Mouse (Mus musculus) liver, embryonic 12.5 days (tissue): ENCODE results near the gene Nkg7. TPM values are rescaled to one million over a fixed set of nuclear protein-coding genes. Genes with fewer than 3 reads are reported as not detected.

Experiments
- ATAC-seq: fragments of 200-750 bp; cut with Nextera tagmentation; 2 replicates; pipeline ENCODE4 v1.8.0; 2017; ENCODE audit warnings: moderate number of reproducible peaks, mild to moderate bottlenecking, moderate library complexity
- H3K27ac ChIP-seq: fragments of 300-500 bp; sonication (generic); 2 replicates; pipeline ENCODE4 v1.5.1; 2016; ENCODE audit warnings: mild to moderate bottlenecking
- H3K27me3 ChIP-seq: fragments of 300-500 bp; sonication (generic); replicated peaks from 2 replicates; pipeline ENCODE4 v1.6.1; 2016; ENCODE audit warnings: mild to moderate bottlenecking, moderate library complexity
- H3K36me3 ChIP-seq: fragments of 300-500 bp; sonication (generic); 2 replicates; pipeline ENCODE4 v1.6.1; 2016; ENCODE audit warnings: mild to moderate bottlenecking, moderate library complexity
- H3K4me1 ChIP-seq: fragments of 300-500 bp; sonication (generic); 2 replicates; pipeline ENCODE4 v1.6.1; 2016
- H3K4me2 ChIP-seq: fragments of 300-500 bp; sonication (generic); 2 replicates; pipeline ENCODE4 v1.6.1; 2016; ENCODE audit warnings: mild to moderate bottlenecking, moderate library complexity
- H3K4me3 ChIP-seq: fragments of 300-500 bp; sonication (generic); 2 replicates; pipeline ENCODE4 v1.5.1; 2016; ENCODE audit warnings: mild to moderate bottlenecking, moderate library complexity
- H3K9ac ChIP-seq: fragments of 300-500 bp; sonication (generic); 2 replicates; pipeline ENCODE4 v1.6.1; 2016; ENCODE audit warnings: mild to moderate bottlenecking, moderate library complexity
- H3K9me3 ChIP-seq: fragments of 300-500 bp; sonication (generic); replicated peaks from 2 replicates; pipeline ENCODE4 v1.6.1; 2016; ENCODE audit warnings: mild to moderate bottlenecking, moderate library complexity
- WGBS: fragments of 180-500 bp; shearing (Covaris S2); methylation state at CpG from one replicate; pipeline ENCODE4 v1.1.7; 2016; ENCODE audit not compliant: insufficient replicate concordance; 5-methylcytosine and 5-hydroxymethylcytosine counted together
- polyA plus RNA-seq: library from polyadenylated mRNA; unstranded; fragments of >200 nt; fragmentation: Nextera tagmentation; extraction: Ambion mirVana; gene quantifications from 2 replicates; pipeline ENCODE4 v1.2.1, GENCODE M21; 2016

The Nkg7 gene
- polyA plus RNA-seq, 1 experiment from 2014 or later = 4.4 TPM

GRCm38 (mm10) chr7:43449811-43450210 lies 12.9 kb downstream of the Nkg7 start:
- H3K27ac ChIP-seq = no peak overlapping the region
- WGBS = 92% methylated on average over 2 of the region's 2 CpGs

GRCm38 (mm10) chr7:43451726-43452125 lies 14.9 kb downstream of the Nkg7 start:
- H3K4me2 ChIP-seq = no peak overlapping the region
- H3K9ac ChIP-seq = no peak overlapping the region
- 79% methylated on average over 11 of the region's 11 CpGs for WGBS
- ATAC-seq = no peak
- H3K4me1 ChIP-seq = peaks cover 43% of the 10 kb centered on the region
- no peak overlapping the region for H3K27ac ChIP-seq
- no peaks in the 10 kb centered on the region for H3K9me3 ChIP-seq
- H3K4me3 ChIP-seq = no peak overlapping the region
- no peaks in the 10 kb centered on the region for H3K27me3 ChIP-seq
- H3K36me3 ChIP-seq = peaks cover 64% of the 10 kb centered on the region

More at GRCm38 (mm10) chr7:43449811-43450210, 12.9 kb downstream of the Nkg7 start:
- Histone ChIP-seq H3K36me3 (peaks cover 45% of the 10 kb centered on the region), H3K27me3 (no peaks in the 10 kb centered on the region), H3K9ac (no peak overlapping the region), H3K4me2 (no peak overlapping the region), H3K9me3 (no peaks in the 10 kb centered on the region), H3K4me3 (no peak overlapping the region), H3K4me1 (peaks cover 59% of the 10 kb centered on the region)
- ATAC-seq = no peak

DNA sequence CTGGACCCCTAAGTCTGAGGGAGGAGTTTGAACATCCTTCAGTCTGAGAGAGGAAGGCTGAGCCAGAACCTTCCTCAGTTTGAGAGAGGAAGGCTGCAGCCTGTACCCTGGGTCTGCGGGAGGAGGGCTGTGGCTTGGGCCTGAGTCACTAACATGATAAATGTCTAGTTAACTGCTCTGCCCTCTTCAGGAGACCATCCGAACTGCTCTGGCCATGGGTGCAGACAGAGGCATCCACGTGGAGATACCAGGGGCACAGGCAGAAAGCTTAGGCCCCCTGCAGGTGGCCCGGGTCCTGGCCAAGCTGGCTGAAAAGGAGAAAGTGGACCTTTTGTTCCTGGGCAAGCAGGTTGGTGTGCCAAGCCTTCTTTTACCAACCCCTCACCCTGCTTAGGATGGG lies 15.7 kb downstream of the Nkg7 start:
- no peak overlapping the region for H3K4me3 ChIP-seq
- H3K36me3 ChIP-seq = peaks cover 73% of the 10 kb centered on the region
- no peaks in the 10 kb centered on the region for H3K27me3 ChIP-seq
- H3K9ac ChIP-seq = no peak overlapping the region
- no peak overlapping the region for H3K4me2 ChIP-seq
- peaks cover 35% of the 10 kb centered on the region for H3K4me1 ChIP-seq
- peak; percentile 55 for ATAC-seq
- no peak overlapping the region for H3K27ac ChIP-seq
- H3K9me3 ChIP-seq = no peaks in the 10 kb centered on the region
- WGBS = 38% methylated on average over 4 of the region's 4 CpGs

GRCm38 (mm10) chr7:43453599-43454355 lies 16.9 kb downstream of the Nkg7 start:
- H3K36me3 ChIP-seq = peaks cover 78% of the 10 kb centered on the region
- WGBS = 77% methylated on average over 14 of the region's 14 CpGs
- no peak for ATAC-seq

DNA sequence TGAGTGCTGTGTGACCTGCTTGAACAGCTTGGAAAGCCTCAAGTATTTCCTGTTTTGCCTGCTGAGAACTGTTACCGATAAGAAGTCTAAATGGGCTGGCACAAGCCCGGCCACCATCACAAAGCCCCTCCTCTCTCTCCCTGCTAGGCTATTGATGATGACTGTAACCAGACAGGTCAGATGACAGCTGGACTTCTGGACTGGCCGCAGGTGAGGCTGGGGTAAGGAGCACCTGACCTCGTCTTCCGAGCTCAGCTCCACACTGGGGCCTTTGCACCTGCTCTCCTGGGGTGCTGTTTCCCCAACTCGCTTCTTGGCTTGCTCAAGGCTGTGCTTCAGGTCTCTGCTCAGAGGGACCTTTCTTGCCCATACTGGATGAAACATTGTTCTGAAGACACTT lies 17.5 kb downstream of the Nkg7 start:
- Histone ChIP-seq H3K4me3 (no peak overlapping the region), H3K4me1 (peaks cover 17% of the 10 kb centered on the region), H3K27me3 (no peaks in the 10 kb centered on the region), H3K4me2 (no peak overlapping the region), H3K9ac (no peak overlapping the region), H3K36me3 (peaks cover 77% of the 10 kb centered on the region), H3K27ac (no peak overlapping the region), H3K9me3 (no peaks in the 10 kb centered on the region)
- ATAC-seq = no peak
- WGBS = 68% methylated on average over 6 of the region's 6 CpGs

More at GRCm38 (mm10) chr7:43453599-43454355, 16.9 kb downstream of the Nkg7 start:
- H3K27me3 ChIP-seq = no peaks in the 10 kb centered on the region
- no peaks in the 10 kb centered on the region for H3K9me3 ChIP-seq
- no peak overlapping the region for H3K9ac ChIP-seq
- no peak overlapping the region for H3K27ac ChIP-seq
- peaks cover 23% of the 10 kb centered on the region for H3K4me1 ChIP-seq
- no peak overlapping the region for H3K4me2 ChIP-seq
- H3K4me3 ChIP-seq = no peak overlapping the region

GRCm38 (mm10) chr7:43462851-43463250 lies 26.0 kb downstream of the Nkg7 start, which contains the start of gene Vsig10l:
Vsig10l (plus strand) TSS chr7:43463151.
- H3K27ac ChIP-seq = no peak within 1 kb of the TSS
- no peak within 1 kb of the TSS for H3K9ac ChIP-seq
- peaks cover 3% of the 10 kb centered on the region for H3K36me3 ChIP-seq
- no peak for ATAC-seq
- peaks cover 24% of the 10 kb centered on the region for H3K27me3 ChIP-seq
- peaks cover 22% of the 10 kb centered on the region for H3K4me1 ChIP-seq
- no peaks in the 10 kb centered on the region for H3K9me3 ChIP-seq
- 60% methylated on average over 4 of the region's 4 CpGs for WGBS
- no peak within 1 kb of the TSS for H3K4me2 ChIP-seq
- H3K4me3 ChIP-seq = no peak within 1 kb of the TSS

GRCm38 (mm10) chr7:43463976-43464375 lies 27.1 kb downstream of the Nkg7 start:
- no peak overlapping the region for H3K9ac ChIP-seq
- H3K4me2 ChIP-seq = no peak overlapping the region
- no peaks in the 10 kb centered on the region for H3K9me3 ChIP-seq
- H3K4me1 ChIP-seq = peaks cover 22% of the 10 kb centered on the region
- no peak for ATAC-seq
- 69% methylated on average over 7 of the region's 7 CpGs for WGBS
- no peak overlapping the region for H3K27ac ChIP-seq
- peaks cover 24% of the 10 kb centered on the region for H3K27me3 ChIP-seq
- no peak overlapping the region for H3K4me3 ChIP-seq
- no peaks in the 10 kb centered on the region for H3K36me3 ChIP-seq

DNA sequence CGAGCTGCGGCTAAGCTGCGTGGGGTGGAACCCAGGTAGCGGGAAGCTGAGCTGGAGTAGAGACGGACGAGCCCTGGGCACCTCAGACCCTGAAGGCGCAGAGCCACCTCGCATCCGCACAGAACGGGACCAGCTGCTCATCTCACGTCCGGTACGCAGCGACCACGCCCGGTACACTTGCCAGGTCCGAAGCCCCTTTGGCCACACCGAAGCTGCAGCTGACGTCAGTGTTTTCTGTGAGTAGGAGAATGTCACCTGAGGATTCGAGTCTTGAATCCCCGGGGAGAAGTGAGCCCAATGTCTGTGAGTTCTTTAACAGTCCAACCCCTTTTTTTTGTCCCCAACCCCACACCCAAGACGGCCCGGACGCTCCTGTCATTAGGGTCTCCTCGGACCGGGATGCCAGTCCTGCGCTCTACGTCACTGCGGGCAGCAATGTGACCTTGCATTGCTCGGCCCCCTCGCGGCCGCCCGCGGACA lies 28.0 kb downstream of the Nkg7 start:
- no peak overlapping the region for H3K27ac ChIP-seq

DNA sequence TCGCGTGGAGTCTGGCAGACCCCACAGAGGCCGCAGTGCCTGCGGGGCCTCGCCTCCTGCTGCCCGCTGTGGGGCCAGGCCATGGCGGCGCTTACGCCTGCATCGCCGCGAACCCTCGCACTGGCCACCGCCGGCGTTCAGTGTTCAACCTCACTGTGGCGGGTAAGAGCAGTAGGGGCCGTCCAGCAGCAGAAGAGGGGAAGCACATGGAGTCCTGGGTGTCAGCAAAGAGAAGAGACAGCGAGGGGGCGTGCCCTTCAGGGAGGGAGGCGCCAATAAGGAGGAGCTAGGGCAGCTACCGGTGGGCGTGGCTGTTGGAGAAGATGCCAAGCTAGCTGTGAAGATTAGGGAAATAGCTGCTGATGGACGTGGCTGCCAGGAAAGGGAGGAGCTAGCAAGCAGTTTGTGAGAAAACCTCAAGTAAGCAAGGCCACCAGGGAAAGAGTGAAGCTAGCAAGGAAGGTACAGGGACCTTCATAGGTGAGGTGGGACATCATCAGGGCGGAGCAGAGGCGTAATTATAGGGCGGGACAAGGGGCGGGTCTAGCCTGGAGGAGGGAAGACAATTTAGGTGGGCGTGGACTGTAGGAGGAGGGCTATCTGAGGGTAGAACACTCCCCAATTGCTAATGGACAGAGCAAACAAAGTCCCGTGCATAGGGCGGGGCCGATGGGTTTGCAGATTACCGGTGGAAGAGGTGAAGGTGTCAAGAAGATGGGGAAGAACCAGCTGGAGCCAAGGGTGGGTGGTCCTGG lies 28.6 kb downstream of the Nkg7 start:
- peak overlapping the region; percentile 58 for H3K9ac ChIP-seq
- WGBS = 1% methylated on average over 31 of the region's 33 CpGs
- no peaks in the 10 kb centered on the region for H3K36me3 ChIP-seq
- peak overlapping the region; percentile 57 for H3K4me3 ChIP-seq
- peak; percentile 89 for ATAC-seq
- H3K27me3 ChIP-seq = peaks cover 24% of the 10 kb centered on the region
- peak overlapping the region; percentile 89 for H3K4me2 ChIP-seq
- H3K9me3 ChIP-seq = no peaks in the 10 kb centered on the region
- H3K4me1 ChIP-seq = peaks cover 22% of the 10 kb centered on the region
- 0 out of 2 replicates have a peak overlapping the region, but pooled peaks have one; percentile 18 for H3K27ac ChIP-seq

More for the DNA sequence above, 28.0 kb downstream of the Nkg7 start:
- 4% methylated on average over 35 of the region's 35 CpGs for WGBS
- Histone ChIP-seq H3K9me3 (no peaks in the 10 kb centered on the region), H3K4me3 (peak overlapping the region; percentile 57), H3K4me2 (peak overlapping the region; percentile 89), H3K27me3 (peaks cover 24% of the 10 kb centered on the region), H3K4me1 (peaks cover 22% of the 10 kb centered on the region), H3K36me3 (no peaks in the 10 kb centered on the region), H3K9ac (peak overlapping the region; percentile 58)
- ATAC-seq = no peak

DNA sequence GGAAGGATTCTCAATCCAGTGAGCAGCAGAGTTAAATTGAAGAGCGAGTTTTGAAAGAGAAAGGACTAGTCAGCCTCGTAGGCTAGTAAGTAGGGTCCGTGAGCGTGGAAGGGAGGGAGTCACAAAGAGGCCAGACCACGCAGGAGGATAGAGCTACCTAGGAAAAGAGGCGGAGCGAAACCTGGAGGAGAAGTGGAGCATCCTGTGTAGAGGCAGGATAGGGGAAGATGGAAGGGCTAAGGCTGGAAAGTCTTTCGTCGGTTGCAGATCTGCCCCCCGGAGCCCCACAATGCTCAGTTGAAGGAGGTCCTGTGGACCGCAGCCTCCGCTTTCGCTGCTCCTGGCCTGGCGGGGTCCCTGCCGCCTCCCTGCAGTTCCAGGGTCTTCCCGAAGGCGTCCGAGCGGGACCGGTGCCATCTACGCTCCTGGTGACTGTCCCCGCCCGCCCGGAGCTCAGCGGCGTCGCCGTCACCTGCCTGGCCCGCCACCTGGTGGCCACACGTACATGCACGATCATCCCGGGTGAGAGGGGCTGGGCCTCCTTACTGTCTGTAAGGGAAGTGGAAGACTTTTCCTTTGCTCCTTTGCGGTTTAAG lies 29.3 kb downstream of the Nkg7 start:
- no peak overlapping the region for H3K27ac ChIP-seq
- peak overlapping the region; percentile 53 for H3K9ac ChIP-seq
- H3K27me3 ChIP-seq = peaks cover 24% of the 10 kb centered on the region
- H3K4me2 ChIP-seq = peak overlapping the region; percentile 89
- ATAC-seq = peak; percentile 53
- H3K4me1 ChIP-seq = peaks cover 22% of the 10 kb centered on the region
- under 1% methylated on average over 30 of the region's 33 CpGs for WGBS
- H3K9me3 ChIP-seq = no peaks in the 10 kb centered on the region
- no peaks in the 10 kb centered on the region for H3K36me3 ChIP-seq
- peak overlapping the region; percentile 57 for H3K4me3 ChIP-seq

DNA sequence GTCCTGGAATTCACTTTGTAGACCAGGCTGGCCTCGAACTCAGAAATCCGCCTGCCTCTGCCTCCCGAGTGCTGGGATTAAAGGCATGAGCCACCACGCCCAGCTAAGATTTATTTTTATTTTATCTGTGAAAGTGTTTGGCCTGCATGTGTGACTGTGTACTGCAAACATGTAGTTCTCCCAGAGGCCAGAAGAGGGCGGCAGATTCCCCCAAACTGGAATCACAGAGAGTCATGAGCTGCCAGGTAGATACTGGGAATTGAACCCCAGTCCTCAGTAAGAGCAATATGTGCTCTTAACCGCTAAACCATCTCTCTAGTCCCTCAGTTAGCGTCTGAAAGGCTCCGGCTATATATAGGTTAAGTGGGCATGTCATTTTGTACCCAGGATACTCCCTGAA lies 33.5 kb downstream of the Nkg7 start:
- H3K36me3 ChIP-seq = no peaks in the 10 kb centered on the region
- no peak overlapping the region for H3K27ac ChIP-seq
- 30% methylated on average over 8 of the region's 8 CpGs for WGBS
- H3K9ac ChIP-seq = no peak overlapping the region
- peaks cover 27% of the 10 kb centered on the region for H3K27me3 ChIP-seq
- H3K4me2 ChIP-seq = no peak overlapping the region
- no peaks in the 10 kb centered on the region for H3K9me3 ChIP-seq
- H3K4me1 ChIP-seq = peaks cover 10% of the 10 kb centered on the region
- no peak overlapping the region for H3K4me3 ChIP-seq
- ATAC-seq = no peak

DNA sequence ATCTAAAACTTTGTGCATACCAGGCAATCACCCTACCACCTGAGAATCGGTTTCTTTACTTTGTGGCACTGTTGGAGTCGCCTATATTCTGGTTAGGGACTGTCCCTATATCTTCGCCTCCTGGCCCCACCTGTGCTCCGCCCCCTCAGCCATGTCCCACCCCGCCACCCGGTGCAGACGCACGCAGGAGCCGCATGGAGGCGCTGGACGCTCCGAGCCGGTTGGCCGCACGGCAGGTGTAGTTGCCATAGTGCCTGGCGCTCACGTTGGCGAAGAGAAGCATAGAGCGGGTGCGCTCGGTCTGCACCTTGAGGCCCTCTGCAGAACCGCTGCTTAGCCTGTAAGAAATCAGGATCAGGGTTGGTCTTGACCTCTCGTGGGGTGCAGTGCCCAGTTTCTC lies 38.8 kb downstream of the Nkg7 start:
- 7% methylated on average over 23 of the region's 23 CpGs for WGBS
- ATAC-seq = no peak; the same call in 1 of the 2 replicates

More for the DNA sequence above, 38.8 kb downstream of the Nkg7 start:
- H3K9ac ChIP-seq = no peak overlapping the region
- no peaks in the 10 kb centered on the region for H3K9me3 ChIP-seq
- no peaks in the 10 kb centered on the region for H3K36me3 ChIP-seq
- H3K4me2 ChIP-seq = no peak overlapping the region
- H3K4me1 ChIP-seq = no peaks in the 10 kb centered on the region
- H3K27me3 ChIP-seq = peaks cover 71% of the 10 kb centered on the region
- H3K4me3 ChIP-seq = no peak overlapping the region
- no peak overlapping the region for H3K27ac ChIP-seq
